19 mouse cellular contexts compared by ENCODE assay signal in the genomic region with DNA sequence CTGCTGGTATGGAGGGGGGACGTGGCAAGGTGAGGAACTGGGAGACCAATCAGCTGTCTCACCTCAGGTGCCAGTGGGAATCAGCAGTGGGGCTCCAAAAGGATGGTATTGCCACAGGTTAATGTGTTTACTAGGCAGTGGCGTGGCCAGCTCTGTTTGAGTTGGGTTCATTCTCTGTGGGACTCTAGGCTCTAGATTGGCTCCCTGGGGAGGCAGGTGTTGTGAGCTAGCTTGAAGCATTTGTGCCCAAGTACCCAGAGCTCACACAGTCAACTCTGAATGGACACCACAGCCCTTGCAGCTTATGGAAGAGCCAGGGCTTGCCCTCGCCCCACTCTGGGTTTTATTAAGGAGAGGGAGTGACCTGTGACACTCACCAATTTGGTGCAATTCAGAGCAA. TPM values are rescaled to one million over a fixed set of nuclear protein-coding genes. Genes with fewer than 3 reads are reported as not detected.
DNase-seq lines count a peak whose midpoint lies in the region; ATAC-seq and TF ChIP-seq lines count a peak whose summit lies in the region.
"Had no signal": no experiment of that assay in that cellular context is flagged by ENCODE, and none has a peak within 500 bp of the region (broad histone marks: within the 10 kb centered on the region; RNA-seq: fewer than 3 reads in every experiment).

No protein-coding gene starts in this region.

- peak overlapping the region; percentile 81 for H3K27ac ChIP-seq in hindbrain, embryonic 10.5 days
- no peak overlapping the region for H3K27ac ChIP-seq in hindbrain, embryonic 13.5 days
- H3K27ac ChIP-seq in spleen, adult 2 months (ENCODE audit: insufficient read depth, low read length): peak overlapping the region; percentile 90
- 0 out of 2 replicates have a peak overlapping the region, but pooled peaks have one; percentile 17 for H3K27ac ChIP-seq in brown adipose tissue, adult 24 weeks (replicated peaks; ENCODE audit: low read depth, low read length)
- peak overlapping the region; percentile 73; the same call in 1 of the 2 replicates for H3K27ac ChIP-seq in limb, embryonic 12.5 days
- H3K27ac ChIP-seq: liver, embryonic 15.5 days; midbrain, embryonic 12.5 days had no signal

- H3K4me1 ChIP-seq in hindbrain, embryonic 10.5 days (replicated peaks): peaks cover 40% of the 10 kb centered on the region
- H3K4me1 ChIP-seq in hindbrain, embryonic 13.5 days (replicated peaks): peaks cover 13% of the 10 kb centered on the region
- H3K4me1 ChIP-seq in spleen, adult 2 months (ENCODE audit: control insufficient read depth, insufficient read depth, insufficient read length): peaks cover 40% of the 10 kb centered on the region; the same call in 1 of the 2 replicates
- peaks cover 10% of the 10 kb centered on the region; the same call in 1 of the 2 replicates for H3K4me1 ChIP-seq in brown adipose tissue, adult 24 weeks (ENCODE audit: control insufficient read depth, insufficient read depth, insufficient read length, low read length)
- peaks cover 41% of the 10 kb centered on the region for H3K4me1 ChIP-seq in limb, embryonic 12.5 days (replicated peaks)

- no peak for TF ChIP-seq CTCF in spleen, adult 2 months (IDR thresholded peaks at IDR 0.05; ENCODE audit: extremely low read depth, insufficient read depth, insufficient read length, insufficient replicate concordance)

- no peak overlapping the region for H3K4me3 ChIP-seq in hindbrain, embryonic 10.5 days
- no peak overlapping the region for H3K4me3 ChIP-seq in hindbrain, embryonic 13.5 days
- no peak overlapping the region for H3K4me3 ChIP-seq in spleen, adult 2 months (ENCODE audit: extremely low read depth, insufficient read depth, insufficient read length)
- no peak overlapping the region for H3K4me3 ChIP-seq in brown adipose tissue, adult 24 weeks (ENCODE audit: insufficient read depth, low read depth, low read length)
- H3K4me3 ChIP-seq in limb, embryonic 12.5 days (replicated peaks): no peak overlapping the region
- H3K4me3 ChIP-seq: liver, embryonic 15.5 days; midbrain, embryonic 12.5 days; myocyte had no signal

- H3K4me2 ChIP-seq in hindbrain, embryonic 13.5 days: no peak overlapping the region
- H3K4me2 ChIP-seq in limb, embryonic 12.5 days: no peak overlapping the region
- H3K4me2 ChIP-seq: midbrain, embryonic 12.5 days had no signal

- no peak for ATAC-seq in hindbrain, embryonic 13.5 days (ENCODE audit: low FRiP score)
- no peak for ATAC-seq in limb, embryonic 12.5 days (ENCODE audit: insufficient number of reproducible peaks, insufficient read depth, low FRiP score, low TSS enrichment, low read depth)
- ATAC-seq: forebrain, embryonic 14.5 days had no signal

- DNase-seq in hindbrain, embryonic 10.5 days (ENCODE audit: low spot score): no peak
- peak in 1 of 2 experiments; percentile 42 for DNase-seq in spleen, adult 2 months (ENCODE audit: low read depth in 1 of 2, low spot score in 2 of 2)
- DNase-seq in spleen, postnatal 4 days (ENCODE audit: low spot score in 2 of 2): no peak
- no peak for DNase-seq in ovary, adult 18-20 months (ENCODE audit: low spot score)
- DNase-seq in retina, postnatal 1 day: no peak
- DNase-seq: adrenal gland, postnatal 36 days; cerebellum, postnatal 14 days; heart, postnatal 36 days; kidney, adult 8-10 months; layer of hippocampus, adult 9-11 months; lung, postnatal 14 days; right cerebral cortex, adult 18-20 months had no signal

- peaks cover 36% of the 10 kb centered on the region for H3K36me3 ChIP-seq in hindbrain, embryonic 10.5 days
- peaks cover 39% of the 10 kb centered on the region for H3K36me3 ChIP-seq in hindbrain, embryonic 13.5 days
- peaks cover 16% of the 10 kb centered on the region for H3K36me3 ChIP-seq in spleen, adult 2 months (ENCODE audit: control insufficient read depth, insufficient read depth, low read length)
- peaks cover 33% of the 10 kb centered on the region for H3K36me3 ChIP-seq in limb, embryonic 12.5 days

- no peaks in the 10 kb centered on the region for H3K27me3 ChIP-seq in hindbrain, embryonic 10.5 days (ENCODE audit: insufficient read depth, poor library complexity, severe bottlenecking)
- H3K27me3 ChIP-seq in hindbrain, embryonic 13.5 days: no peaks in the 10 kb centered on the region
- no peaks in the 10 kb centered on the region for H3K27me3 ChIP-seq in spleen, adult 2 months (ENCODE audit: control insufficient read depth, insufficient read depth, low read length)
- H3K27me3 ChIP-seq in limb, embryonic 12.5 days: no peaks in the 10 kb centered on the region

- TF ChIP-seq POLR2A in spleen, adult 2 months (IDR thresholded peaks at IDR 0.05; ENCODE audit: low read depth, low read length): no peak

- WGBS in hindbrain, embryonic 10.5 days: 69% methylated on average over 3 of the region's 3 CpGs
- 85% methylated on average over 3 of the region's 3 CpGs for WGBS in hindbrain, embryonic 13.5 days
- 26% methylated on average over 3 of the region's 3 CpGs for WGBS in spleen, adult 2 months
- 69% methylated on average over 3 of the region's 3 CpGs for WGBS in limb, embryonic 12.5 days

- H3K9ac ChIP-seq in hindbrain, embryonic 13.5 days: no peak overlapping the region
- 0 out of 2 replicates have a peak overlapping the region, but pooled peaks have one; percentile 23 for H3K9ac ChIP-seq in limb, embryonic 12.5 days (replicated peaks)
- H3K9ac ChIP-seq: liver, embryonic 15.5 days; midbrain, embryonic 12.5 days had no signal

- no peaks in the 10 kb centered on the region for H3K9me3 ChIP-seq in hindbrain, embryonic 10.5 days
- H3K9me3 ChIP-seq in hindbrain, embryonic 13.5 days: no peaks in the 10 kb centered on the region
- H3K9me3 ChIP-seq in limb, embryonic 12.5 days: no peaks in the 10 kb centered on the region
- H3K9me3 ChIP-seq: liver, embryonic 15.5 days; midbrain, embryonic 12.5 days had no signal

RNA-seq across cellular contexts. Expression of gene Pi16, which starts 13.6 kb away (rescaled TPM):
- polyA plus RNA-seq in hindbrain, embryonic 10.5 days (2016; fragmentation: Nextera tagmentation; extraction: Ambion mirVana): 0.71 and 1.1 TPM in 2 replicates
- polyA plus RNA-seq in hindbrain, embryonic 13.5 days (2015; fragmentation: Nextera tagmentation; extraction: Ambion mirVana): 1.3 and 2.0 TPM in 2 replicates
- polyA plus RNA-seq in spleen, adult 2 months (2012; rRNA removed): 4.2 and 6.4 TPM in 2 replicates
- 32.6 and 73.5 TPM in 2 replicates for polyA plus RNA-seq in brown adipose tissue, adult 24 weeks (2012; ENCODE audit: insufficient read depth, insufficient read length, missing spikeins)
- polyA plus RNA-seq in limb, embryonic 12.5 days (2016; fragmentation: Nextera tagmentation; extraction: Ambion mirVana): 0.38 and 0.51 TPM in 2 replicates

RNA-seq across cellular contexts. Expression of gene BC004004, which starts 35.3 kb away (rescaled TPM):
- 58.7 and 68.6 TPM in 2 replicates for polyA plus RNA-seq in hindbrain, embryonic 10.5 days (2016; fragmentation: Nextera tagmentation; extraction: Ambion mirVana)
- 108 and 111 TPM in 2 replicates for polyA plus RNA-seq in hindbrain, embryonic 13.5 days (2015; fragmentation: Nextera tagmentation; extraction: Ambion mirVana)
- 36.5 TPM in 2 replicates for polyA plus RNA-seq in spleen, adult 2 months (2012; rRNA removed)
- polyA plus RNA-seq in brown adipose tissue, adult 24 weeks (2012; ENCODE audit: insufficient read depth, insufficient read length, missing spikeins): 180 and 221 TPM in 2 replicates
- polyA plus RNA-seq in limb, embryonic 12.5 days (2016; fragmentation: Nextera tagmentation; extraction: Ambion mirVana): 45.7 and 52.8 TPM in 2 replicates

RNA-seq across cellular contexts. Expression of gene Ppil1, which starts 39.9 kb away (rescaled TPM):
- 173 and 211 TPM in 2 replicates for polyA plus RNA-seq in hindbrain, embryonic 10.5 days (2016; fragmentation: Nextera tagmentation; extraction: Ambion mirVana)
- polyA plus RNA-seq in hindbrain, embryonic 13.5 days (2015; fragmentation: Nextera tagmentation; extraction: Ambion mirVana): 106 and 114 TPM in 2 replicates
- 24.8 and 34.0 TPM in 2 replicates for polyA plus RNA-seq in spleen, adult 2 months (2012; rRNA removed)
- polyA plus RNA-seq in brown adipose tissue, adult 24 weeks (2012; ENCODE audit: insufficient read depth, insufficient read length, missing spikeins): 20.1 and 20.9 TPM in 2 replicates
- polyA plus RNA-seq in limb, embryonic 12.5 days (2016; fragmentation: Nextera tagmentation; extraction: Ambion mirVana): 175 and 178 TPM in 2 replicates

RNA-seq across cellular contexts. Expression of gene Mtch1, which starts 43.9 kb away (rescaled TPM):
- polyA plus RNA-seq in hindbrain, embryonic 10.5 days (2016; fragmentation: Nextera tagmentation; extraction: Ambion mirVana): 338 and 391 TPM in 2 replicates
- 423 TPM in 2 replicates for polyA plus RNA-seq in hindbrain, embryonic 13.5 days (2015; fragmentation: Nextera tagmentation; extraction: Ambion mirVana)
- 145 and 212 TPM in 2 replicates for polyA plus RNA-seq in spleen, adult 2 months (2012; rRNA removed)
- 261 and 305 TPM in 2 replicates for polyA plus RNA-seq in brown adipose tissue, adult 24 weeks (2012; ENCODE audit: insufficient read depth, insufficient read length, missing spikeins)
- 368 and 379 TPM in 2 replicates for polyA plus RNA-seq in limb, embryonic 12.5 days (2016; fragmentation: Nextera tagmentation; extraction: Ambion mirVana)

RNA-seq across cellular contexts. Expression of gene Fgd2, which starts 56.9 kb away (rescaled TPM):
- polyA plus RNA-seq in hindbrain, embryonic 10.5 days (2016; fragmentation: Nextera tagmentation; extraction: Ambion mirVana): 5.9 and 7.5 TPM in 2 replicates
- polyA plus RNA-seq in hindbrain, embryonic 13.5 days (2015; fragmentation: Nextera tagmentation; extraction: Ambion mirVana): 3.8 and 5.3 TPM in 2 replicates
- polyA plus RNA-seq in spleen, adult 2 months (2012; rRNA removed): 268 and 346 TPM in 2 replicates
- 2.1 and 3.4 TPM in 2 replicates for polyA plus RNA-seq in brown adipose tissue, adult 24 weeks (2012; ENCODE audit: insufficient read depth, insufficient read length, missing spikeins)
- 5.6 and 7.1 TPM in 2 replicates for polyA plus RNA-seq in limb, embryonic 12.5 days (2016; fragmentation: Nextera tagmentation; extraction: Ambion mirVana)
